ENCODE assay signal across 10 mouse cellular contexts in the genomic region with DNA sequence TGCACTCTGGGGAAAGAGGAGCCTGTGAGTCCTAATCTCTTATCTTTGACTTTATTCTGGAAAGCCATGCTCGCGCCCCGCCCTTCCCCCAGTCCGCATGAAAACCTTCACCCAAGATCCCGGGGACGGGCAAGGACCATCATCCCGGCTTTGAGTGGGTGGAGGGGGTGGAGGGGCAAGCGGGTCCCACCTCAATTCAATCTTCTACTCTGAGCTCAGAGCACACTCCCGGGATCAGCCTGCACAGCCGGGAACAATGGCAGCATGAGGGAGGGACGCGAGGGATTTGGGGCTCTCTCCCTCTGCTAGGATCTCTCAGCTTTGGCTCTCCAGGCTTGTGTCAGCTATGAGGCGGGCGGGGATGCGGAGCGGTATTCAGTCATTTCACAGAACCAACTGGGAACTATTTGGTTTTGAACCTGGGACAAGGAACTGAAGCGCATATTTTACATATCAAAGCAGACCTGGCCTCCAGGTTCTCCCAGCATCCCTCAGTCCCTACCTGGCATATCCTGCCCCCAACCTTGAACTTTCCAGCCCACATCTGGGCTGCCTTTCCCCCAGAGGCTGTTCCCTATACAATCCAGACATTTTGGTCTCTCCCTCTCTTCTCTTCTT.
DNase-seq lines count a peak whose midpoint lies in the region; ATAC-seq and TF ChIP-seq lines count a peak whose summit lies in the region.
"Had no signal": no experiment of that assay in that cellular context is flagged by ENCODE, and none has a peak within 500 bp of the region (broad histone marks: within the 10 kb centered on the region; RNA-seq: fewer than 3 reads in every experiment).

No protein-coding gene starts in this region.

- no peak overlapping the region for H3K4me3 ChIP-seq in kidney, adult 2 months (ENCODE audit: insufficient read depth, low read depth, low read length)
- no peak overlapping the region for H3K4me3 ChIP-seq in embryonic facial prominence, embryonic 11.5 days (ENCODE audit: low read depth, low read length)
- H3K4me3 ChIP-seq in hindbrain, postnatal 0 days (ENCODE audit: low read length) = 0 out of 2 replicates have a peak overlapping the region, but pooled peaks have one; percentile 13
- H3K4me3 ChIP-seq in neural tube, embryonic 14.5 days (ENCODE audit: low read depth, low read length) = no peak overlapping the region

- TF ChIP-seq CTCF in kidney, adult 2 months (conservative IDR thresholded peaks at IDR 0.05; ENCODE audit: insufficient read depth, insufficient read length, low read depth, low read length) = no peak
- no peak for TF ChIP-seq CTCF in hindbrain, postnatal 0 days (IDR thresholded peaks at IDR 0.05; ENCODE audit: low read depth)

- DNase-seq in kidney, postnatal 4 days = peak; percentile 13 to 16
- DNase-seq in kidney, adult 2 months = no peak
- DNase-seq in embryonic facial prominence, embryonic 11.5 days (ENCODE audit: low spot score) = peak; percentile 46
- no peak for DNase-seq in hindbrain, postnatal 0 days (ENCODE audit: low spot score)
- no peak for DNase-seq in adipocyte (ENCODE audit: low spot score)
- DNase-seq in urinary bladder, postnatal 36 days (ENCODE audit: low spot score in 2 of 2) = no peak
- no peak for DNase-seq in left cerebral cortex, postnatal 25 days (ENCODE audit: low spot score in 2 of 2)
- DNase-seq: cerebellum, postnatal 10 days had no signal

- no peaks in the 10 kb centered on the region for H3K4me1 ChIP-seq in kidney, adult 2 months (ENCODE audit: control insufficient read depth, insufficient read depth, low read length)
- no peaks in the 10 kb centered on the region for H3K4me1 ChIP-seq in embryonic facial prominence, embryonic 11.5 days (ENCODE audit: control insufficient read depth, insufficient read depth, low read length)
- H3K4me1 ChIP-seq in hindbrain, postnatal 0 days (ENCODE audit: insufficient read depth, low read length) = no peaks in the 10 kb centered on the region
- no peaks in the 10 kb centered on the region for H3K4me1 ChIP-seq in neural tube, embryonic 14.5 days (ENCODE audit: control insufficient read depth, insufficient read depth, low read length)

- H3K36me3 ChIP-seq in kidney, adult 2 months (ENCODE audit: control insufficient read depth, insufficient read depth, low read length) = no peaks in the 10 kb centered on the region
- no peaks in the 10 kb centered on the region for H3K36me3 ChIP-seq in embryonic facial prominence, embryonic 11.5 days (replicated peaks; ENCODE audit: control insufficient read depth, insufficient read depth, low read depth, low read length)
- H3K36me3 ChIP-seq in hindbrain, postnatal 0 days (ENCODE audit: insufficient read depth, low read length) = no peaks in the 10 kb centered on the region
- no peaks in the 10 kb centered on the region for H3K36me3 ChIP-seq in neural tube, embryonic 14.5 days (ENCODE audit: control insufficient read depth, insufficient read depth, low read length)

- WGBS in kidney, adult 2 months = 9% methylated on average over 17 of the region's 17 CpGs
- WGBS in embryonic facial prominence, embryonic 11.5 days = 5% methylated on average over 17 of the region's 17 CpGs
- WGBS in hindbrain, postnatal 0 days = 6% methylated on average over 17 of the region's 17 CpGs
- 7% methylated on average over 17 of the region's 17 CpGs for WGBS in neural tube, embryonic 14.5 days

- H3K9me3 ChIP-seq in embryonic facial prominence, embryonic 11.5 days (replicated peaks; ENCODE audit: control insufficient read depth, low read length) = no peaks in the 10 kb centered on the region
- no peaks in the 10 kb centered on the region for H3K9me3 ChIP-seq in hindbrain, postnatal 0 days (ENCODE audit: low read length)
- no peaks in the 10 kb centered on the region for H3K9me3 ChIP-seq in neural tube, embryonic 14.5 days (ENCODE audit: control insufficient read depth, low read length)

- H3K4me2 ChIP-seq in embryonic facial prominence, embryonic 11.5 days (ENCODE audit: low read depth, low read length) = peak overlapping the region; percentile 16
- peak overlapping the region; percentile 38 for H3K4me2 ChIP-seq in hindbrain, postnatal 0 days (ENCODE audit: low read depth, low read length)
- peak overlapping the region; percentile 31; the same call in 1 of the 2 replicates for H3K4me2 ChIP-seq in neural tube, embryonic 14.5 days (ENCODE audit: low read depth, low read length)

- TF ChIP-seq POLR2A in kidney, adult 2 months (IDR thresholded peaks at IDR 0.05; ENCODE audit: low read depth, low read length) = no peak

- no peaks in the 10 kb centered on the region for H3K27me3 ChIP-seq in kidney, adult 2 months (replicated peaks; ENCODE audit: control insufficient read depth, insufficient read depth, low read length)
- no peaks in the 10 kb centered on the region; the same call in 1 of the 2 replicates for H3K27me3 ChIP-seq in embryonic facial prominence, embryonic 11.5 days (ENCODE audit: control insufficient read depth, insufficient read depth, low read length)
- no peaks in the 10 kb centered on the region for H3K27me3 ChIP-seq in hindbrain, postnatal 0 days (ENCODE audit: insufficient read depth, low read length)
- no peaks in the 10 kb centered on the region for H3K27me3 ChIP-seq in neural tube, embryonic 14.5 days (ENCODE audit: control insufficient read depth, insufficient read depth, low read length)

- no peak overlapping the region for H3K27ac ChIP-seq in kidney, adult 2 months (ENCODE audit: insufficient read depth, low read depth, low read length)
- H3K27ac ChIP-seq in embryonic facial prominence, embryonic 11.5 days (replicated peaks; ENCODE audit: low read depth, low read length) = no peak overlapping the region
- no peak overlapping the region for H3K27ac ChIP-seq in hindbrain, postnatal 0 days
- no peak overlapping the region for H3K27ac ChIP-seq in neural tube, embryonic 14.5 days (ENCODE audit: low read depth, low read length)
- H3K27ac ChIP-seq: liver, embryonic 14.5 days had no signal

- ATAC-seq in embryonic facial prominence, embryonic 11.5 days (replicated peaks; ENCODE audit: insufficient number of reproducible peaks, low FRiP score, low TSS enrichment, low read depth) = no peak
- peak; percentile 21; the same call in 1 of the 2 replicates for ATAC-seq in hindbrain, postnatal 0 days
- ATAC-seq in neural tube, embryonic 14.5 days (ENCODE audit: low read depth) = no peak

- H3K9ac ChIP-seq in embryonic facial prominence, embryonic 11.5 days (replicated peaks; ENCODE audit: low read length) = peak overlapping the region; percentile 29
- H3K9ac ChIP-seq in hindbrain, postnatal 0 days (replicated peaks; ENCODE audit: low read length) = no peak overlapping the region
- H3K9ac ChIP-seq in neural tube, embryonic 14.5 days (replicated peaks; ENCODE audit: low read depth, low read length) = no peak overlapping the region
- H3K9ac ChIP-seq: liver, embryonic 14.5 days had no signal

- intact Hi-C loops in left cerebral cortex, postnatal 25 days (cut with DNase I) = no loop called here

Comparison
In these comparisons a context has a peak if more than half of its experiments do, and no peak if none do; other contexts are left out.
1. DNase-seq: peak in kidney, postnatal 4 days (2 of 2) and embryonic facial prominence, embryonic 11.5 days (single experiment); none in kidney, adult 2 months (single experiment), hindbrain, postnatal 0 days (single experiment), adipocyte (single experiment), urinary bladder, postnatal 36 days (0 of 2) and left cerebral cortex, postnatal 25 days (0 of 2).
2. Peak in every context shown above with its lines, with median percentiles within 50 percentile points of each other: H3K4me2 ChIP-seq.